Comparison of ENCODE assay signal across 8 mouse cellular contexts in genomic region chr10:31312865-31313848, GRCm38 (mm10). TPM values are rescaled to one million over a fixed set of nuclear protein-coding genes. Genes with fewer than 3 reads are reported as not detected.
DNase-seq lines count a peak whose midpoint lies in the region; ATAC-seq lines count a peak whose summit lies in the region.

TSS of gene Hddc2 (plus strand) at chr10:31313383.

- peak within 1 kb of the TSS; percentile 60 for H3K4me2 ChIP-seq in embryonic facial prominence, embryonic 14.5 days (ENCODE audit: low read depth, low read length)

- peak within 1 kb of the TSS; percentile 79 for H3K4me3 ChIP-seq in embryonic facial prominence, embryonic 14.5 days (ENCODE audit: low read depth, low read length)

- WGBS in embryonic facial prominence, embryonic 14.5 days = 11% methylated on average over 12 of the region's 44 CpGs

- H3K4me1 ChIP-seq in embryonic facial prominence, embryonic 14.5 days (ENCODE audit: control insufficient read depth, insufficient read depth, low read length) = peaks cover 12% of the 10 kb centered on the region

- H3K27ac ChIP-seq in embryonic facial prominence, embryonic 14.5 days (replicated peaks; ENCODE audit: low read depth, low read length) = peak within 1 kb of the TSS; percentile 95

- peak; percentile 92 for DNase-seq in 416B (ENCODE audit: low read depth)
- peak; percentile 44 to 57 for DNase-seq in adrenal gland, postnatal 4 days (ENCODE audit: low spot score in 2 of 2)
- DNase-seq in embryonic facial prominence, embryonic 14.5 days (ENCODE audit: low spot score) = peak; percentile 94
- peak; percentile 57 for DNase-seq in heart, adult 8-10 months (ENCODE audit: low spot score)
- DNase-seq in kidney, adult 9 months = peak; percentile 70
- peak; percentile 89 for DNase-seq in liver
- peak; percentile 70 to 84 for DNase-seq in spleen, postnatal 4 days (ENCODE audit: low spot score in 2 of 2)

- ATAC-seq in embryonic facial prominence, embryonic 14.5 days (ENCODE audit: low read depth) = peak; percentile 95
- peak; percentile 85 for ATAC-seq in monocyte, adult 5-6 weeks (replicated peaks; ENCODE audit: insufficient number of reproducible peaks, low FRiP score, low TSS enrichment, poor library complexity, severe bottlenecking)

- peaks cover 23% of the 10 kb centered on the region for H3K36me3 ChIP-seq in embryonic facial prominence, embryonic 14.5 days (ENCODE audit: control insufficient read depth, insufficient read depth, low read length)

- no peaks in the 10 kb centered on the region for H3K9me3 ChIP-seq in embryonic facial prominence, embryonic 14.5 days (ENCODE audit: control insufficient read depth, low read length)

- H3K9ac ChIP-seq in embryonic facial prominence, embryonic 14.5 days (ENCODE audit: low read depth, low read length) = peak within 1 kb of the TSS; percentile 86

- H3K27me3 ChIP-seq in embryonic facial prominence, embryonic 14.5 days (replicated peaks; ENCODE audit: control insufficient read depth, insufficient read depth, low read length) = no peaks in the 10 kb centered on the region

RNA-seq across cellular contexts. Expression of gene Hddc2, which starts in this region (rescaled TPM):
- 10 to 100 TPM; 51.7 to 53.1 TPM for total RNA-seq in adrenal gland, postnatal 4 days (2021)
- 60.2 and 66.6 TPM in 2 replicates for polyA plus RNA-seq in embryonic facial prominence, embryonic 14.5 days (2014; fragmentation: Nextera tagmentation; extraction: Ambion mirVana)
- total RNA-seq in heart, adult 8-10 months (2022) = 1 to 10 TPM; 5.8 to 7.8 (median 6.6) TPM
- total RNA-seq in monocyte, adult 5-6 weeks (2017) = 16.1 to 20.2 TPM (median 17.9 TPM) in 3 replicates

Comparison
In these comparisons a context has a peak if more than half of its experiments do, and no peak if none do; other contexts are left out.
1. Peak in every context shown above with its lines: DNase-seq, ATAC-seq, H3K4me3 ChIP-seq and H3K27ac ChIP-seq.